Mouse (Mus musculus) hindbrain, embryonic 13.5 days (tissue): ENCODE measurements around the gene Olfml2b. TPM values are rescaled to one million over a fixed set of nuclear protein-coding genes. Genes with fewer than 3 reads are reported as not detected.

ENCODE experiments used
- ATAC-seq: fragments of 200-750 bp; cut with Nextera tagmentation; 2 replicates; pipeline ENCODE4 v1.8.0; 2017; ENCODE audit warnings: moderate TSS enrichment; ENCODE audit not compliant: low FRiP score
- H3K27ac ChIP-seq: fragments of 300-500 bp; sonication (generic); 2 replicates; pipeline ENCODE4 v1.5.1; 2015; ENCODE audit warnings: inconsistent platforms, mild to moderate bottlenecking, moderate library complexity
- H3K27me3 ChIP-seq: fragments of 300-500 bp; sonication (generic); 2 replicates; pipeline ENCODE4 v1.6.1; 2015; ENCODE audit warnings: mild to moderate bottlenecking, inconsistent platforms
- H3K36me3 ChIP-seq: fragments of 300-500 bp; sonication (generic); 2 replicates; pipeline ENCODE4 v1.6.1; 2015; ENCODE audit warnings: mild to moderate bottlenecking, inconsistent platforms
- H3K4me1 ChIP-seq: fragments of 300-500 bp; sonication (generic); replicated peaks from 2 replicates; pipeline ENCODE4 v1.6.1; 2015; ENCODE audit warnings: inconsistent platforms
- H3K4me2 ChIP-seq: fragments of 300-500 bp; sonication (generic); 2 replicates; pipeline ENCODE4 v1.6.1; 2015; ENCODE audit warnings: inconsistent platforms, mild to moderate bottlenecking, moderate library complexity
- H3K4me3 ChIP-seq: fragments of 300-500 bp; sonication (generic); 2 replicates; pipeline ENCODE4 v1.5.1; 2015; ENCODE audit warnings: mild to moderate bottlenecking, inconsistent platforms
- H3K9ac ChIP-seq: fragments of 300-500 bp; sonication (generic); 2 replicates; pipeline ENCODE4 v1.6.1; 2015; ENCODE audit warnings: mild to moderate bottlenecking, inconsistent platforms
- H3K9me3 ChIP-seq: fragments of 300-500 bp; sonication (generic); 2 replicates; pipeline ENCODE4 v1.6.1; 2016; ENCODE audit warnings: inconsistent platforms
- WGBS: fragments of 180-500 bp; shearing (Covaris S2); methylation state at CpG from one replicate; pipeline ENCODE4 v1.1.7; 2015; 5-methylcytosine and 5-hydroxymethylcytosine counted together
- polyA plus RNA-seq: library from polyadenylated mRNA; unstranded; fragments of >200 nt; fragmentation: Nextera tagmentation; extraction: Ambion mirVana; gene quantifications from 2 replicates; pipeline ENCODE4 v1.2.1, GENCODE M21; 2015

The Olfml2b gene
- polyA plus RNA-seq, 1 experiment from 2014 or later, result 5.2 TPM

GRCm38 (mm10) chr1:170721560-170721959, 77.2 kb downstream of the Olfml2b start:
- Histone ChIP-seq H3K4me3 (no peak overlapping the region), H3K36me3 (no peaks in the 10 kb centered on the region), H3K4me1 (no peaks in the 10 kb centered on the region), H3K27ac (no peak overlapping the region), H3K9me3 (no peaks in the 10 kb centered on the region), H3K9ac (no peak overlapping the region), H3K4me2 (no peak overlapping the region), H3K27me3 (no peaks in the 10 kb centered on the region)
- WGBS, result 94% methylated on average over 5 of the region's 5 CpGs
- ATAC-seq, result no peak

- 77% methylated on average over 6 of the region's 6 CpGs for WGBS
- no peak overlapping the region for H3K4me3 ChIP-seq
- no peaks in the 10 kb centered on the region for H3K9me3 ChIP-seq
- no peaks in the 10 kb centered on the region for H3K36me3 ChIP-seq
- ATAC-seq, result no peak
- H3K4me1 ChIP-seq, result 0 out of 2 replicates have a peak, but pooled peaks cover 3% of the 10 kb centered on the region
- no peaks in the 10 kb centered on the region for H3K27me3 ChIP-seq
- 0 out of 2 replicates have a peak overlapping the region, but pooled peaks have one; percentile 27 for H3K27ac ChIP-seq
- peak overlapping the region; percentile 19; the same call in 1 of the 2 replicates for H3K9ac ChIP-seq
- H3K4me2 ChIP-seq, result no peak overlapping the region
Observed at GRCm38 (mm10) chr1:170728524-170728923, 84.2 kb downstream of the Olfml2b start.

- Histone ChIP-seq H3K9ac (no peak overlapping the region), H3K4me3 (no peak overlapping the region), H3K27ac (no peak overlapping the region), H3K36me3 (no peaks in the 10 kb centered on the region), H3K27me3 (no peaks in the 10 kb centered on the region), H3K4me1 (0 out of 2 replicates have a peak, but pooled peaks cover 3% of the 10 kb centered on the region), H3K4me2 (no peak overlapping the region), H3K9me3 (no peaks in the 10 kb centered on the region)
- 88% methylated on average over 8 of the region's 8 CpGs for WGBS
- ATAC-seq, result no peak
Observed at GRCm38 (mm10) chr1:170729267-170729962, 85.1 kb downstream of the Olfml2b start.

- 88% methylated on average over 11 of the region's 11 CpGs for WGBS
- no peaks in the 10 kb centered on the region for H3K36me3 ChIP-seq
- no peak overlapping the region for H3K4me2 ChIP-seq
- H3K27ac ChIP-seq, result no peak overlapping the region
- ATAC-seq, result no peak
- no peaks in the 10 kb centered on the region for H3K9me3 ChIP-seq
- no peak overlapping the region for H3K4me3 ChIP-seq
- no peak overlapping the region for H3K9ac ChIP-seq
- H3K4me1 ChIP-seq, result 0 out of 2 replicates have a peak, but pooled peaks cover 3% of the 10 kb centered on the region
- no peaks in the 10 kb centered on the region for H3K27me3 ChIP-seq
Observed at GRCm38 (mm10) chr1:170731865-170732595, 87.7 kb downstream of the Olfml2b start.

Other genes with a start within 250 kb of the Olfml2b start
- gene Nos1ap, start 54.7 kb upstream of the Olfml2b start, polyA plus RNA-seq, result 17.8 and 17.9 TPM in 2 replicates
- 7.5 and 8.2 TPM in 2 replicates for gene Atf6, start 223.2 kb downstream of the Olfml2b start, polyA plus RNA-seq
- 0.66 and 0.88 TPM in 2 replicates for gene Gm26620, start 240.5 kb downstream of the Olfml2b start, polyA plus RNA-seq
- gene Dusp12, start 241.0 kb downstream of the Olfml2b start, polyA plus RNA-seq, result 40.7 and 46.1 TPM in 2 replicates